8 mouse cellular contexts compared by ENCODE assay signal in genomic region chr15:32766011-32766701, GRCm38 (mm10).
DNase-seq lines count a peak whose midpoint lies in the region; ATAC-seq and TF ChIP-seq lines count a peak whose summit lies in the region.

No protein-coding gene starts in this region.

- 9% methylated on average over 4 of the region's 4 CpGs for WGBS in heart, embryonic 11.5 days (ENCODE audit: insufficient replicate concordance)
- 2% methylated on average over 4 of the region's 4 CpGs for WGBS in forebrain, embryonic 15.5 days
- 13% methylated on average over 4 of the region's 4 CpGs for WGBS in liver, postnatal 0 days (ENCODE audit: insufficient replicate concordance)
- WGBS in stomach, postnatal 0 days: 4% methylated on average over 4 of the region's 4 CpGs

- TF ChIP-seq CTCF in liver, postnatal 0 days (IDR thresholded peaks at IDR 0.05; ENCODE audit: low read depth): peak; percentile 80
- peak; percentile 88 for TF ChIP-seq CTCF in stomach, postnatal 0 days (IDR thresholded peaks at IDR 0.05; ENCODE audit: low read depth)

- no peaks in the 10 kb centered on the region for H3K36me3 ChIP-seq in heart, embryonic 11.5 days (ENCODE audit: control insufficient read depth, insufficient read depth, low read length)
- no peaks in the 10 kb centered on the region for H3K36me3 ChIP-seq in forebrain, embryonic 15.5 days
- no peaks in the 10 kb centered on the region for H3K36me3 ChIP-seq in liver, postnatal 0 days (replicated peaks; ENCODE audit: insufficient read depth, low read length)
- H3K36me3 ChIP-seq in stomach, postnatal 0 days (ENCODE audit: control insufficient read depth, insufficient read depth, low read length): no peaks in the 10 kb centered on the region

- H3K9me3 ChIP-seq in heart, embryonic 11.5 days (replicated peaks; ENCODE audit: control insufficient read depth, low read length): no peaks in the 10 kb centered on the region
- no peaks in the 10 kb centered on the region for H3K9me3 ChIP-seq in forebrain, embryonic 15.5 days
- no peaks in the 10 kb centered on the region for H3K9me3 ChIP-seq in liver, postnatal 0 days (ENCODE audit: low read length)
- no peaks in the 10 kb centered on the region for H3K9me3 ChIP-seq in stomach, postnatal 0 days (ENCODE audit: control insufficient read depth, low read length)

- no peaks in the 10 kb centered on the region for H3K27me3 ChIP-seq in heart, embryonic 11.5 days (ENCODE audit: control insufficient read depth, insufficient read depth, low read length)
- H3K27me3 ChIP-seq in forebrain, embryonic 15.5 days: no peaks in the 10 kb centered on the region
- no peaks in the 10 kb centered on the region for H3K27me3 ChIP-seq in liver, postnatal 0 days (ENCODE audit: insufficient read depth, low read length)
- no peaks in the 10 kb centered on the region for H3K27me3 ChIP-seq in stomach, postnatal 0 days (ENCODE audit: control insufficient read depth, insufficient read depth, low read length)

- H3K4me3 ChIP-seq in heart, embryonic 11.5 days (ENCODE audit: low read depth, low read length): no peak overlapping the region
- no peak overlapping the region for H3K4me3 ChIP-seq in forebrain, embryonic 15.5 days
- no peak overlapping the region for H3K4me3 ChIP-seq in liver, postnatal 0 days (ENCODE audit: low read depth, low read length)
- H3K4me3 ChIP-seq in stomach, postnatal 0 days (ENCODE audit: low read depth, low read length): no peak overlapping the region

- no peak overlapping the region for H3K4me2 ChIP-seq in heart, embryonic 11.5 days
- no peak overlapping the region for H3K4me2 ChIP-seq in forebrain, embryonic 15.5 days (replicated peaks)
- no peak overlapping the region for H3K4me2 ChIP-seq in liver, postnatal 0 days (ENCODE audit: low read depth, low read length)
- H3K4me2 ChIP-seq in stomach, postnatal 0 days (replicated peaks; ENCODE audit: low read depth): no peak overlapping the region

- H3K9ac ChIP-seq in heart, embryonic 11.5 days (ENCODE audit: low read depth, low read length): no peak overlapping the region
- no peak overlapping the region for H3K9ac ChIP-seq in forebrain, embryonic 15.5 days (replicated peaks)
- H3K9ac ChIP-seq in liver, postnatal 0 days (replicated peaks): no peak overlapping the region
- no peak overlapping the region for H3K9ac ChIP-seq in stomach, postnatal 0 days (ENCODE audit: low read length)

- no peak for TF ChIP-seq EP300 in liver, postnatal 0 days (IDR thresholded peaks at IDR 0.05; ENCODE audit: low read depth)
- TF ChIP-seq EP300 in stomach, postnatal 0 days (optimal IDR thresholded peaks at IDR 0.05): no peak

- ATAC-seq in heart, embryonic 11.5 days (replicated peaks; ENCODE audit: insufficient number of reproducible peaks, low FRiP score, low TSS enrichment): no peak
- ATAC-seq in forebrain, embryonic 15.5 days (replicated peaks): peak; percentile 98
- ATAC-seq in liver, postnatal 0 days: no peak
- peak; percentile 69 for ATAC-seq in stomach, postnatal 0 days (ENCODE audit: low FRiP score, low TSS enrichment)

- peak; percentile 6 to 44 for DNase-seq in heart, adult 18-20 months
- peak; percentile 9 for DNase-seq in urinary bladder, postnatal 25 days (ENCODE audit: low spot score)
- DNase-seq in urinary bladder, postnatal 10 days (ENCODE audit: low spot score): no peak
- DNase-seq in liver, postnatal 0 days: no peak
- no peak for DNase-seq in stomach, postnatal 0 days (ENCODE audit: low spot score)
- DNase-seq in ovary, adult 18-20 months (ENCODE audit: low spot score): no peak

- no peak overlapping the region for H3K27ac ChIP-seq in heart, embryonic 11.5 days (ENCODE audit: low read depth, low read length)
- no peak overlapping the region for H3K27ac ChIP-seq in forebrain, embryonic 15.5 days (replicated peaks)
- H3K27ac ChIP-seq in liver, postnatal 0 days (ENCODE audit: low read depth): no peak overlapping the region
- no peak overlapping the region for H3K27ac ChIP-seq in stomach, postnatal 0 days (replicated peaks)

- H3K4me1 ChIP-seq in heart, embryonic 11.5 days (ENCODE audit: control insufficient read depth, insufficient read depth, low read length): no peaks in the 10 kb centered on the region
- H3K4me1 ChIP-seq in forebrain, embryonic 15.5 days: no peaks in the 10 kb centered on the region
- no peaks in the 10 kb centered on the region for H3K4me1 ChIP-seq in liver, postnatal 0 days (ENCODE audit: insufficient read depth)
- no peaks in the 10 kb centered on the region for H3K4me1 ChIP-seq in stomach, postnatal 0 days (replicated peaks; ENCODE audit: control insufficient read depth, insufficient read depth)

Comparison
In these comparisons a context has a peak if more than half of its experiments do, and no peak if none do; other contexts are left out.
1. DNase-seq: peak in heart, adult 18-20 months (2 of 2) and urinary bladder, postnatal 25 days (single experiment); none in urinary bladder, postnatal 10 days (single experiment), liver, postnatal 0 days (single experiment), stomach, postnatal 0 days (single experiment) and ovary, adult 18-20 months (single experiment).
2. ATAC-seq: peak in forebrain, embryonic 15.5 days (single experiment) and stomach, postnatal 0 days (single experiment); none in heart, embryonic 11.5 days (single experiment) and liver, postnatal 0 days (single experiment).